Mouse (Mus musculus) kidney, postnatal 25 days (tissue): ENCODE measurements at regions not wholly inside any gene's neighbourhood (a gene's known extent, or its start where the extent isn't known, plus 50 kb on each side); places are given as distances from the start of the nearest gene placed in this dataset.
A peak's percentile ranks its signal among the peaks of the same experiment; 100 is the strongest.
"Not testable (repeated sequence)": the region's sequence is repeated elsewhere in the genome, so short reads cannot be mapped to it uniquely, and the experiment has no call there.

Experiments
- DNase-seq, 2 experiments: peaks; one replicate each; pipeline ENCODE4 v3.0.0; 2021; ENCODE audit warnings: mixed read lengths in 2 of 2

GRCm38 (mm10) chr3:16130385-16130784, 124.1 kb upstream of the Gm5150 start:
- DNase-seq, result no peak

- DNase-seq, result not testable (repeated sequence)
Observed at GRCm38 (mm10) chr3:16125346-16125915, 119.2 kb upstream of the Gm5150 start.

GRCm38 (mm10) chr3:16115944-16116343, 109.7 kb upstream of the Gm5150 start:
- DNase-seq, result no peak

- DNase-seq, result no peak
Observed at GRCm38 (mm10) chr3:16107492-16107891, 101.3 kb upstream of the Gm5150 start.

- DNase-seq, result no peak
Observed at GRCm38 (mm10) chr3:16105080-16105479, 98.8 kb upstream of the Gm5150 start.

GRCm38 (mm10) chr3:16103180-16103579, 96.9 kb upstream of the Gm5150 start:
- no peak for DNase-seq

- peak in 1 of 2 experiments; percentile 35 for DNase-seq
Observed at GRCm38 (mm10) chr3:16086550-16086949, 80.3 kb upstream of the Gm5150 start.

- no peak for DNase-seq
Observed at GRCm38 (mm10) chr3:16085288-16085687, 79.1 kb upstream of the Gm5150 start.

- DNase-seq, result no peak
Observed at GRCm38 (mm10) chr3:16079178-16079577, 72.9 kb upstream of the Gm5150 start.

GRCm38 (mm10) chr3:16071906-16072305, 65.7 kb upstream of the Gm5150 start:
- DNase-seq, result no peak

- no peak for DNase-seq
Observed at GRCm38 (mm10) chr3:16070963-16071362, 64.7 kb upstream of the Gm5150 start.

GRCm38 (mm10) chr3:16057709-16058108, 51.5 kb upstream of the Gm5150 start:
- not testable (repeated sequence) for DNase-seq
